Mouse (Mus musculus) retina, adult 2 months (tissue): ENCODE measurements at regions not wholly inside any gene's neighbourhood (a gene's known extent, or its start where the extent isn't known, plus 50 kb on each side); places are given as distances from the start of the nearest gene placed in this dataset.
"Not testable (repeated sequence)": the region's sequence is repeated elsewhere in the genome, so short reads cannot be mapped to it uniquely, and the experiment has no call there.

ENCODE experiments used
- DNase-seq: peaks from one replicate; pipeline ENCODE4 v3.0.0-alpha.2; 2012; ENCODE audit warnings: low read depth, low spot score

DNA sequence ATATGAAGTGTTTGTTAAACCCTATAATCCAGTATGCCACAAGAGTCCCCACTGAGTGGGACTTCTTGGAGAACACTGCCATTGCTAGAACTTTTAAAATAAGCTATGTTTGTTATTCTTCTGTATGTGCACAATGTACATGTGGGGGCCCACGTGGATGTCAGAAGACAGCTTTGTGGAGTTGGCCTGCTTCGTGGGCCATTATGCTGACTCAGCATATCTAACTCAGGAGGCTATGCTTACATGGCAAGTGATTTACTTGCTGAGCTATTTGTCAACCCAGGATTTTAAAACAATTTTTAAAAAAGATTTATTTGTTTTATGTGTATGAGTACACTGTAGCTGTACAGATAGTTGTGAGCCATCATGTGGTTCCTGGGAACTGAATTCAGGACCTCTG, 207.6 kb upstream of the Steap1 start:
- DNase-seq, result no peak

DNA sequence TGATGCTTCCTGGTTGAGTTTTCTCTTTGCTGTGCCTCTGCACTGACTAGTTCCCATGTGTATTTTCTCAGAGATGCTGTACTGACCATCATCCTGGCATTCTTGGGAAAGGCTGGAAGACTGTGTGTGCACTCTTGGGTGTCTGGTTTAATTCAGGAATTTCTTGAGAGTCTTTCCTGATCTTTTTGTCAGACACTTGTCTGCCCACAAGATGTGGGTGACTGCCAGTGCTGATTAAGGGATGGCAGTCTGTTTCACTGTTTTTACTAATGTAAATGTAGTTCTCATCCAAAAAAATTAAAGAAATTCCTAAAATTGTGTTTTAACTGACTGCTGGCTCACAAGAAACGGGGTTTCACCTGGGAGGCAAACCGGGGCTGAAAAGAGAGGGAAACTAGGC, 206.7 kb upstream of the Steap1 start:
- no peak for DNase-seq

DNA sequence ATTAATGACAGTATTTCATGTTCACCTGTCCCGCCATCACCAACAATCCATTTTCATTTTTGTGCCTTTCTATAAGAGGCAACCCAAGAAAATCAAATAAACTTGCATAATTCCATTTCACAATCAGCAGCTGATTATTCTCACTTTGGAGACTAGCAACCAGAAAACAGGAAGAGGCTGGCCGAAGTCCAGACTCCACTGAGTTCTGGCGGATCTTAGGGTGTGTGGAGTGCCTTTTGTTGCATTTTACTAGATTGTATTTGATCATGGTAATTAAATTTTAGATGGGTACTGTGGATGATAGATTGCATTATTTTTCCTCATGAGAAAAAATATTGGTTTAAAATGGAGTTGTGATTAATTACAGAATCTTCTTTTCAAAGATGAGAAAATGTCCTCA, 176.7 kb upstream of the Steap1 start:
- DNase-seq, result no peak

DNA sequence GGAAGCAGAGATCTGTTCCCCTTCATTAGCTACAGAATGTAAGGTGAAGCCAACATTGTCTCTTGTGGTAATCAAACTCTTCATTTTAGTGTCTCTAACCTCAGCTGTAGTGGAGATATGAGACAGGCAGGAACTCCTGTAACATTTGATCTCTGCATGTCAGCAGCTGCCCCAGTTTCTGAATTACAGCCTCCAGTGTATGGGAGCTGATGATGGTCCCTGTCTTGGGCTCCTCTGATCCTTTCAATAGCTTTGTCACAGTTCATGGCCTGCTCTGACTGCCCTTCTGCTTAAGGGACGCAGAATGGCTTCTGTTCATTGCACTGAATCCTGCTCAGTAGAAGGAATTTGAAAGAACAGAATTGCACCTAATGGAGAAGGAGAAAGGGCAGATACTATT, 167.3 kb upstream of the Steap1 start:
- no peak for DNase-seq

DNA sequence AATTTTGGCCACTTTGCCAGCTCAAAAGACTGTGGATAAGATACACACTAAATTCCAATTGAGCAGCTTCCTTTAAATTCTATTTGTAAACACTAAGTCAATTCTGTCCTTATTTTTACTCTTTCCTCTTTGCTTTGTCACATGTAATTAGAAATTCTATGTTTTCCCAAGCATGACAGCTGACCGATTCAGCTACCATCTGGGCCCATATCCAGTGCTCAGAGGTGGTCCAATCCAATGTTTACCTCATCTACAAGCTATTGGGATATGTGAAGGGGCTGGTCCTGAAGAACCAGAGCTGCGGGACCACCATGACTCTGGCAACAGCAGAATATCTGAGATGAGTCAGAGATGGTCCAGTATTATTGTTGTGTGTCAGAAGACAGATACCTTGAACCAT, 140.2 kb upstream of the Steap1 start:
- DNase-seq, result no peak

DNA sequence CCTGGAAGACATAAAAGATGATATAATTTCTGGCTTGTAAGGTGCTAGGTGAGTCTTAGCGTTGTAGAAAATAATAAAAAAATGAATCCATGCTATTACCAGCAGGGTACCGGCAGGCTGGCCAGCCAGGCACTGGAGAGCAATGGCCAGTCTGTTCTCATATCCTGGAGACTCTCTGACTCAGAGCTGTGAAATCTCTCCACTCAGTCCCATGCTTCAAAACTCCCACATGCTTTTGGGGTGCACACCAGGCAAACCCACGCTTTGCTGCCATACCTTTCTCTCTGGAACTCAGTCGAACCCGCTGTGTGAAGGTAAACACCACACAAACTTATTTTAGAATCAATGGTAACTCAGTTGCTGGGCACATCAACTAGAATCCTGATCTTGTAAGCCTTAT, 124.3 kb upstream of the Steap1 start:
- no peak for DNase-seq

DNA sequence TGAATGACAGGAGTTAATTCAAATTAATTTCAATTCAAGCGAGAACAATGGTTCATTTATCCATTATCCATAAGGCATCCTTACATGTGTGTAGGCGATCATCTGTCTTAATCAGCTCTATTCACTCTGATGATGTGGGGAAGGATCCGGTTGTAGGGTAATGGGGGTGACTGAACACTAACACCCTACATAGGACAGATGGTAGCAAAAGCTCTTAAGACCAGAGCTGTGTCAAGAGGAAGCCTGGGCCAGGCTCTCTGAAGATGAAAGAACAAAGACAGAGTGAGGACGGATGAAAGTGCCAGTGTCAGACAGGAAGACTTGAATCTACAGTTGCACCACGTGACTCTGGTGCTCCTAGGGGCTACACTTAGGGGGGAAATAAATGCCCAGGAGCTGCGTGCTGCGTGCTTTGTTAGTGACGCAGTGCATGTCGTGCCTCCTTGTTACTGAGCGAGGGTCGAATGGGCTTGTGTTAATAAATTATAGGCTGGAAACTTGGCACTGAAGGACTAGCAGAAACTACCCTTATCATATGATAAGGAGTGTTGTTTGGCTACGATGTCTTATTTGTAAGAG, 107.1 kb upstream of the Steap1 start:
- no peak for DNase-seq

DNA sequence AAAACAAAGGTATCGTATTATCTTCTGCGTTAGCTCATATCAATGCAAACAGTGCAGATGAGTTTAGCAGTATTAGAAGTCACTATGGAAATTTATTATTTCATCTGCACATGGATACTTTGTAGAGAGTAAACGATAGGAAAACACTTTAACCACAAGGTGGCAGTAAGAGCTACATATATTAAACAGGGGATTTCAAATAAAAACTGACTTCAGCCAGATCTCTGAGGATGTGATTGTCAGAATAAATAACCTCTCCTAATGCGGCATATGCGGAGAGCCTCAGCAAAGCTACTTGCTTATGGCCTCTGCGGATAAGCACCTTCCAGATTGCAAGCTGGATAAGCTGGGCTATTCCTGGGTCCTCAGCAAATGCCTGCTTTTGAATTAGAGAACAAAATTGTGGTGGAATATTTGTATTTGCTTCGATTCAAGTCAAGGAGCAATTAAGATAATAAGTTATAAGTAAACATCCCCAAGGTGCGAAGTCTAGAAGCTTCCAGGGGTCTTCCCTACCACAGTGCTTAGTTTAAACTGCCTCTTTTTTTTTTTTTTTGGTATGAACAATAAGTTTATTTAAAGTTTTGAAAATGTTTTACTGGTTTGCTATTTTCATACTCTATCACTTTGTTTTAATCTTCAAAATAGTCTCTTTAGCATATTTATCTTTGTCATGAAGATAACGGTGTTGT, 96.8 kb upstream of the Steap1 start:
- DNase-seq, result peak; percentile 49

DNA sequence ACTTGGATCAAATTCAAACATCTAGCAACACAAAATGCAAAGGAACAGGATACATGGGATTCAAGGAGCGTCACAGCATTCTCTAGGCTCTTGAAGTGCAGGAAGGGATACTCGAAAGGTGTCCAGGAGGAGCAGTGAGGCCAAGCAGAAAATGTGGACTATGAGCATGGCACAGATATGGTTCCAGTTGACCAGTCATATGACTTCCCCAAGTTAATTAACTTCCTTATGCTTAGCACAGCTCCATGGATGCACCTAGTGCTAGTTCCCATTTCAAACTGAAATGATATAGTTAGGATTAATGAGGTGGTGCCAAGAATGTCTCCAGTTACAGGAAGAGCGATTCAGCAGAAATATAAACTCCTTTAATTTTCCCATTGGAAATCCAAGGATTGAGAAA, 95.2 kb upstream of the Steap1 start:
- DNase-seq, result no peak

DNA sequence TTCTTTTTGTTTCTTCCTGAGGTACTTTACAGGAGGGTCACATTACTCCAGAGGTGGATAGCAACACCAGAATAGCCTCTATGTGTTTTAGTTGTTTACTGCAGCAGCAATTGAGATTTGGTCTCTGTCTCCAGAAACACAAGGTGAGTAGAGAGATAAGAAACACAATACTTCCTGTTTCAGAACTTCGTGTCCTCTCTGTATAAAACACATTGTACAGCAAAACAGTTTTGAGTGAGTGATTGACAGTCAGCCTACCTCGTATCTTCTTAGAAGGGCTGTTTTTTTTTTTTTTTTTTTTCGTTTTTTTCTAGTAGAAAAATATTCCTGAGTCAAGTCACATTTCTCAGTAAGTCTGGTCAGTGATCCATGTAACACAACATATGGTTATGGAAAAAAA, 89.6 kb upstream of the Steap1 start:
- no peak for DNase-seq

DNA sequence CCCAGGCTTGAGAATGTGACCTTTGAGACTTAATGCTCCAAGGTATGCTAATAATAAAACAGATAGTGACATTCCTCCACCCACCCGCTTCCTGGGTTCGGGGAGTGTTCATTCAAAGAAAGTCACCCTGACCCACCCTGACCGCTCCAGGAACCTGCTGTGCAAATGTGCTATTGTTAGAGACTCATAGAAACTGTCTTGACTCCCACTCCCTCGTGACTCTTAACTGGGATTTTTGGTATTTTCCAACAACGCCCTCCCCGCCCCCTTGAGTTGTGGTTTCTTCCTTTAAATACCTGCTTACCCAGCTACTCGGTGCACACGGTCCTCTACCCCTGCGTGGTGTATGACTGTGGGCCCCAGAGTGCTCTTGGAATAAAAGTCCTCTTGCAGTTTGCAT, 73.5 kb upstream of the Steap1 start:
- DNase-seq, result not testable (repeated sequence)
